Mouse (Mus musculus) retina, postnatal 7 days (tissue): ENCODE data around the gene Slc39a11.
"Not testable (repeated sequence)": the region's sequence is repeated elsewhere in the genome, so short reads cannot be mapped to it uniquely, and the experiment has no call there.

ENCODE experiments used
- DNase-seq: peaks from one replicate; pipeline ENCODE4 v3.0.0-alpha.2; 2012; ENCODE audit warnings: low read depth, low spot score

Gene Slc39a11

DNA sequence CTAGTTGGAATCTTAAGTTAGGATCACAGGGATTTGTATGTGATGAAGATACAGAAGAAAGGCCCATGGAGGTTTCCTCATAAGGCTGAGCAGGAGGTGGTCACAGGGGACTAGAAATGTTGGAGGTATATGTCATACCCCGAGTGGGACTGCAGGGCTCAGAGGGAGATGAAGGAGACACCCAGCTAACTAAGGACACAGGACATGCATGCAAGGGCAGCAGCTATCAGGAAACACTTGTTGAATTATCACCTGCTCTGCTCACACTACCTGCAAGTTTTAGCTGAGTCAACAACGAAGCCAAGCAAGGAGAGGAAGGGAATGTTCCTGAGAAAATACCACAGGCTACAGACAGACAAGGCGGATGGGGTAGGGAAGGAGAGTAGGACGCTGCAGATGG lies 17.8 kb upstream of the Slc39a11 start:
- no peak for DNase-seq

- DNase-seq: no peak
These were observed 17.2 kb upstream of the Slc39a11 start for GRCm38 (mm10) chr11:113667122-113667521.

- DNase-seq: no peak
These were observed 16.8 kb upstream of the Slc39a11 start for GRCm38 (mm10) chr11:113666648-113667047.

DNA sequence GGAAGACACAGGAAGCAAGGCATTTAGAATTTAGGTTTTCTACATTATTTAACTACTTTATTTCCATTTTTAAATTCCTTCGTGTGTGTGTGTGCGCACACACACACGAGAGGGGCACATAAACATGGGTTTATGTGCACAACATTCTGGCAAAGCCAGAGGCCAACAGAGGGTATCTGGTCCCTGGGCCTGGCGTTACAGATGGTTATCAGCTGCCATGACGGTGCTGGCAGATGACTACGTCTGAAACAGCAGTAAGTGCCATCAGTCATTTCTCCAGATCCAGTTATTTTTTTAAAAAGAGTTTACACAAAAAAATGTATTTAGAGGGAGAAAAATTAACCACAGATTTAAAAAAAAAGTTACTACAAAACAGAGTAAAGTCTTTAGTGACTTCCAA lies 16.3 kb upstream of the Slc39a11 start:
- DNase-seq: no peak

DNA sequence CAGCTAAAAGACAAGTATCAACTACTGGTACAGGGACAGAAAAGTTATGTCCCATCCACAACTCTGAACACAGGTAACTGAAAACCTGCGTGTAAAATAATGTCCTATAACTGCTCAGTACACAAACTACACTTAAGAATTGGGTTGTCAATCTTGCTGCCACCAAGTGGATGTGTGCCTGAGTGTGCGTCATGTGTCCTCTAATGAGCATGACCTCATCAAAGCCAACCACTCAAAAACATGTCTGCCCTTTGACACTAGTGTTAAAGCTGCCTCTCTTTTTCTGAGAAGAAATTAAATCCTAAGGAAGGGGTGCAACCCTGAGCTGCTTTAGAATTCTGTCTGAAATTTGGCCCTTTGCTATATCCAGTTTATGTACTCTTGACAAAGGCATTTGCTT lies 14.4 kb upstream of the Slc39a11 start:
- no peak for DNase-seq

DNA sequence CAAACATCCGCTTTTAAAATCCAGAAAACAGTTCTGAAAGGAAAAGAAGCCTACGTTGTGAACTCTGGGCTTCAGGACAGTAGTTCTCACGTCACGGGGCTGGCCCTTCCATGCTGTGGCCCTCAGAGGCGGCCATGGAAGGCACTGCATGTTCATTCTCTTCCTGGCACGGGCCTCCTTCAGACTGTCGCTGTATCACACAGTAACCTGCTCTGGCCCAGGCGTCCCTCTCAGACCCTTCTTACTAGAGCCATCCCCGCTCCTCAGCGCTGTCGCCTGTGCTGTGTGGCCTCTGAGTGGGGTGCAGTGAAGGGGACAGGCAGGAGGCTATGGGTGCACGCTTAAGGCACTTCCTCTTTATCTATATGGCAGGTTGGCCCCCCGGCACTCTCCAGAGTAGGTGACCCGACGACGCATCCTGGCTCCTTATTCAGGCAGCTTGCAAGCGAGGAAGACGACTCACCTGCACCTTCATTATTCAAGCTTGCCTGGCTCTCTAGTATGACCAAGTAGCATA lies 12.0 kb upstream of the Slc39a11 start:
- no peak for DNase-seq

GRCm38 (mm10) chr11:113660940-113661339 lies 11.1 kb upstream of the Slc39a11 start:
- no peak for DNase-seq

DNA sequence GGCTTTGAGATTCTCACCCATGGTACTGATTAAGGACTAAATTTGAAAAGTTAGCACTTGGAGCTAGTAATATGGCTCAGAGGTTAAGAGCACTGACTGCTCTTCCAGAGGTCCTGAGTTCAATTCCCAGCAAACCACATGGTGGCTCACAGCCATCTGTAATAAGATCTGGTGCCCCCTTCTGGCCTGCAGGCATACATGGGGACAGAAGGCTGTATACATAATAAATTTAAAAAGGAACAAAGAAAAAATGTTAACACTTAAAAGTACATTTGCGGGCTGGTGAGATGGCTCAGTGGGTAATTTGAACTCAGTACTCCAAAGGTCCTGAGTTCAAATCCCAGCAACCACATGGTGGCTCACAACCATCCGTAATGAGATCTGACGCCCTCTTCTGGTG lies 10.3 kb upstream of the Slc39a11 start:
- not testable (repeated sequence) for DNase-seq

GRCm38 (mm10) chr11:113658763-113659162 lies 8.9 kb upstream of the Slc39a11 start:
- DNase-seq: no peak

DNA sequence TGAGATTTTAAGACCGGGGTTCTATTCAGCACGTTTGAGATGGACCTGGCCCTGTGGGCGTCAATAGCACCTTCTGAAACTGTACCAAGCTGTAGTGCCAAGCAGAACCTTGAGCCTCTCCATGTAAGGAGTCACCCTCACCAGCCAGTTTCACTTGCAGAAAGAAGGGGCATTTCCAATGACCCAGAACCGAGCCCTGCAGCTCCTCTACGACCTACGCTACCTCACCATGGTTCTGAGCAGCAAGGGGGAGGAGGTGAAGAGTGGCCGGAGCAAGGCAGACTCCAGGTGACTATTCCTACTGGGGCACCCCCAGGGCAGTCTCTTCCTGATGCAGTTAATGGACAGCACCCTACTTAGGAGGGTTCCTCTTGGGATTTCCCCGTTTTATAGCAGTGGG lies 8.4 kb upstream of the Slc39a11 start:
- no peak for DNase-seq

- no peak for DNase-seq
These were observed 7.3 kb upstream of the Slc39a11 start for GRCm38 (mm10) chr11:113657221-113657620.

- no peak for DNase-seq
These were observed 6.6 kb upstream of the Slc39a11 start for GRCm38 (mm10) chr11:113656511-113656932.

GRCm38 (mm10) chr11:113654561-113655270 lies 4.8 kb upstream of the Slc39a11 start:
- DNase-seq: no peak

DNA sequence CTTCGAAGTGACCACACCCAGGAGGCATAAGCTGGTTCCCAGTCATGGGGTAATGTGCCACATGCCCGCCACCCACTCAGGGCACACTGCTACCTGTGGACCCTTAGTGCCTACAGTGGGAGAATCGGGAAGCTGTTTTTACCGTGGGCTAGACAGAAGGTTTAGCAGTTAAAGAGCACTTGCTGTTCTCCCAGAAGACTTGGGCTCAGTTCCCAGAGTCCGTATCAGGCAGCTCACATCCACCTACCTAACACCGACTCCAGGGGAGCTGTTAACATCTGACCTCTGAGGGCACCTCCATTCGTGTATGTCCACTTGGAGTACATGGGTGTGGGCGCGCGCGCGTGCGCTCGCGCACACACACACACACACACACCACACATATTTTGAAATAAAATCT lies 4.2 kb upstream of the Slc39a11 start:
- DNase-seq: no peak

DNA sequence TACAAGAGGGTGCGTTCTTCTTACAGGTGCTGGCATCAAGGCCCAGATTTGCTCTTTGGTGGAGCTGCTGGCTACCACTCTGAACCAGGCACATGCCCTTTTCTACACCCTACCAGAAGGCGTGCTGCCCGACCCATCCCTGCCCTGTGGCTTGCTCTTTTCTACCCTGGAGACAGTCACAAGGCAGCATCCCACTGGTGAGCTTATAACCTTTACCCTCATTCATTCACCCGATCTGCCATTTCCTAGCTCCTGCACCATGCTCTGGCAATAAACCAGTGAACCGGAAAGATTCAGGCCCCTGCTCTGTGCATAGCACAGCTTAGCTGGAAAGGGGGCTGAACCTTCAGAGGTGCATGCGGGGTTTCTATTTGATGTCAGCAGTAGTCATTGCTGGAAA lies 2.6 kb upstream of the Slc39a11 start:
- DNase-seq: no peak

- DNase-seq: peak; percentile 65
These were observed 2.0 kb upstream of the Slc39a11 start for GRCm38 (mm10) chr11:113651907-113652273.

DNA sequence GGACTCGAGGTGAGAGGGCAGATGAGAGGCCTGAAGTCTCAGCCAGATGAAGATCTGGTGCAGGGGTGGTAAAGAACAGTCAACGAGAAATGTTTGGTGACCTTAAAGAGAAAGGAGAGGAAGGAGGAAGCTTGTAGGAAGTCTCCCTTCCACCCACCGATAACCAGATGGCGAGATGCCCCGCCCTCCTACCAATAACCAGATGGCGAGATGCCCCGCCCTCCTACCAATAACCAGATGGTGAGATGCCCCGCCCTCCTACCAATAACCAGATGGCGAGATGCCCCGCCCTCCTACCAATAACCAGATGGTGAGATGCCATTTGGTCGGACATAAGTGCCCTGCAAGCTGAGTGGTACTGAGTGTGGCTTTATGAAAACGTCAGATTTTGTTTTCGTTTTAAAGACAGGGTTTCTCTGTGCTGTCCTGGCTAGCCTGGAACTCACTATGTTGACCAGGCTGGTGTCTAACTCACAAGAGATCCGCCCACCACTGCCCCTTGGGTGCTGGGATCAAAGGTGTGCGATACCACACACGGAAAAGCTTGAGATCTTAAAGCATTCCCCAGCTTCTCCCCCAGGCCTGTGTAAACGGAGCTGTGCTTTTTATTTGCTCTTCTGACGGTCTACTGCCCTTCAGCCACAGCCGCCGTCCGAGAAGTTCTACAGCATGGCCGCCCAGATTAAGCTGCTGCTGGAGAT lies 1.5 kb upstream of the Slc39a11 start:
- no peak for DNase-seq

DNA sequence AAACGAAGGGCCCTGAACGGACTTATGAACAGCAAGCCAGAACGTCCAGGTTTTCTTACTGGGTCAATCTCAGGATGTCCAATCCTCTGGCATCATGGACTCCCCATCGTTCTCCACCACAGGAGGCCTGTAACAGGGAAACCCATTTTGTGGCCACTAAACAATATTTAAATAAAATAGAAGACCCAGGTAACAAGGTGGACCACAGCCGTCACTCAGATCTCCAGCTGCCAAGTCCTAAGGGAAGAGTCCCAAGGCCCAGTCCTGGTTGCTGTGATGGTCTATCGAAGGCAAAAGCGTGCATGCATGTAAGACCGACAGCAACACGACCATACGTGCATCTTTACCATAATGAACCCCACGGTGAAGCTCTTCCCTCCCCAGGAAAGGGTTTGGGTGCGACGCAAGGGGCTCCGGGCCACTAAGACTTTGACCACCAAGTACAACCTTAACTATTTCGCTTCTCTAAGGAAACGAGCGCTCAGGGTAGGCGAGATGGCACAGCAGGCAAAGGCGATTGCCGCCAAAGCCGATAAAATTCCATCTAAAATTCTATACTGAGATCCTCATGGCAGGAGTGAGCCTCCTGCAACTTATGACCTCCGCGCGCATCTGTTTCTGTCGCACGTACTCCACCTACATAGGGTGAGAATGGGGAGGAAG lies 1.1 kb downstream of the Slc39a11 start, which contains the start of gene Cog1:
Gene Cog1, plus strand, starts transcription at position 480 of the 663 bp plus-strand sequence.
- no peak for DNase-seq

DNA sequence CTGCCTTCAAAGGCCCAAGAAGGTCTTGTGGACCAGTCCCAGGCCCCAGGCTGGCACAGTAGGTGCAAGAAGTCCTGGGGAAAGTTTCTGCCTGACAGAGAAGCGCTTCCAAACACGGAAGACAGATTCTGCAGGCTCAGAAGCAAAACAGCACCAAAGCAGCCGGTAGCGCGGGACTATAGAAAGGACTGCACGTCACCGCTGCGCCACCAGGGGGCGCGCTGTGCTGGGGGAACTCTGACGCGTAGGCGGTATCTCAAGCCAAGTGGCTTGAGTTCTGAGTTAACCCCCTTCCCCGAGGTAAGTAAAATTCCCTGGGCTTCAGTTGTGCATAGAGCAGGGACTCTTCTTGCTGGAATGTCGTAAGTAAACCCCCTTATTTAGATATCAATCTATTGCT lies 1.7 kb downstream of the Slc39a11 start:
- peak; percentile 67 for DNase-seq

DNA sequence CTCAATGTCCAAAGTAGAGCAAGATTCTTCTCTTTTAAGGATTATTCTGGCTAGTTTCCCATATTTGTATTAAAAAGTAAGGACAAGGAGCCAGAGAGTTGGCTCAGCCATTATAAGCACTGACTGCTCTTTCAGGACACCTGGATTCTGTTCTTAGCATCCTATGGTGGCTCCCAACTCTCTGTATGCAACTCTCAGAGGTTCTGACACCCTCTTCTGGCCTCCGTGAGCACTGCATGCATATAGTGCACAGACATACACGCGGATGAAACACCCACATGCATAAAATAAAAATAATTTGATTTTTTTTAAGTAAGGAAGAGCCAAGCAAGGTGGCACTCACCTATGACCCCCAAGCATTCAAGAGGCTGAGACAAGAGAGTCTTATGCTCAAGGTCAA lies 4.7 kb downstream of the Slc39a11 start:
- no peak for DNase-seq

DNA sequence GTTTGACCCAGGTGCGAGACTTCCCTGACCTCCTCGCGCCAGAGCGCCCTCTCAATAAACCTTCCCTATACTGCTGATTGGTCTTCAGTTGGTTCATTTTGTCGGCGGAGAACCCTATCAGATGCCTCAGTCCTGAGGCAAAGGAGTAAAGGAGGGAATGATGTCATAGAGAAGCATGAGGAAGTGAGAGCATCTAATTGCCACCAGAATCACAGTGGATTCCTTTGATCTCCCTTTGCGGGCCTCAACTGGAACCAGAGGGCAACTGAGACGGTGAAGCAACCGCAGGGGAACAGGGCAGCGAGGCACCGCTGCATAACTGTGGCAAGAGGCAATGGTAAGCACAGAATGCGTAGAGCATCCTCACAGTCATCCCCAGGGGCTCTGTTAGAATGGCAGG lies 11.2 kb downstream of the Slc39a11 start:
- DNase-seq: no peak

DNA sequence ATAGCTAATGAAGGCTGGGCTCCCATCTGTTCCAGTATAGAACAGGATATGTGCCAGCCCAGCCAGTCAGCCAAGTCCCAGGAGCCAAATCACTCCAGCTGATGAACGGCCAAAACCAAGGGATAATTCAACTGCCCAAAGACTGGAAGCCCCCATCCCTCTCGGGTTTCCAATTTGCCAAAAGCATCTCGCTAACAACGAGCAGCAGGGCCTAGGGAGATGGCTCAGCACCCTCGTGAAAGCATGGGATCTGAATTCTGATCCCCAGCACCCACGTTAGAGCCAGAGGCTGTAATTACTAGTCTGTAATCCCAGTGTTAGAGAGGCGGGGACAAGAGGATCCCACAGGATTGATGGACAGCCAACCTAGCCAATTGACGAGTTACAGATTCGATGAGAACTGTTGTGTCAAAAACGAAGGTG lies 15.2 kb downstream of the Slc39a11 start:
- DNase-seq: no peak

DNA sequence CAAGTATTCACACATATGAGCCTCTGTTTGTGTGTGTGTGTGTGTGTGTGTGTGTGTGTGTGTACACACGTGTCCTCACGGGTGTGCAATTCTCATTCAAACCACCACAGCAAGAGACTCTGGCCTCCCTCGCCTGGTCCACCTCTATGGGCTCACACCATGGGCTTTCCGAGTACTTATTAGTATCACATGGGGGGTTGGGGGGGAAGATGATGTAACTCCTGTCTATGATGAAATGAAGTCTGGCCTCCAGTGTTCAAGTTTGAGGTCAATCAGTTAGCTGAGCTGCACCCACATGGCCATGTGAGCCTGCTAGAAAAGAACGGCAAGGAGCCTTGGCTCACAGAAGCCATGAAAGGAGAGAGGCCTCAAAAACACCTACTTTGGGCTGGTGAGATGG lies 16.5 kb downstream of the Slc39a11 start:
- DNase-seq: no peak
